Mouse (Mus musculus): ENCODE results near the gene Ttll13. TPM values are rescaled to one million over a fixed set of nuclear protein-coding genes. Genes with fewer than 3 reads are reported as not detected.

Gene Ttll13
- polyA plus RNA-seq, 1 experiment from 2014 or later, result 0.61 TPM

- no peak for DNase-seq (ENCODE audit: low spot score)
- Histone ChIP-seq H3K9me3 (replicated peaks) (no peaks in the 10 kb centered on the region), H3K4me3 (no peak overlapping the region), H3K4me1 (peaks cover 9% of the 10 kb centered on the region), H3K27ac (no peak overlapping the region), H3K27me3 (ENCODE audit: low read depth, poor library complexity, severe bottlenecking) (0 out of 2 replicates have a peak, but pooled peaks cover 3% of the 10 kb centered on the region), H3K36me3 (no peaks in the 10 kb centered on the region)
- WGBS, result 82% methylated on average over 2 of the region's 2 CpGs
Measured at GRCm38 (mm10) chr7:80255981-80256380, 9.8 kb downstream of the Ttll13 start.

- DNase-seq (ENCODE audit: low spot score), result no peak
- Histone ChIP-seq H3K9me3 (replicated peaks) (no peaks in the 10 kb centered on the region), H3K36me3 (no peaks in the 10 kb centered on the region), H3K27me3 (ENCODE audit: low read depth, poor library complexity, severe bottlenecking) (0 out of 2 replicates have a peak, but pooled peaks cover 3% of the 10 kb centered on the region), H3K4me1 (peaks cover 18% of the 10 kb centered on the region), H3K4me3 (no peak overlapping the region), H3K27ac (no peak overlapping the region)
- WGBS, result 55% methylated on average over 2 of the region's 2 CpGs
Measured at GRCm38 (mm10) chr7:80257706-80258105, 11.5 kb downstream of the Ttll13 start.

- H3K27me3 ChIP-seq (ENCODE audit: low read depth, poor library complexity, severe bottlenecking), result no peaks in the 10 kb centered on the region
- H3K9me3 ChIP-seq (replicated peaks), result no peaks in the 10 kb centered on the region
- H3K4me1 ChIP-seq, result peaks cover 18% of the 10 kb centered on the region
- WGBS, result 26% methylated on average over 40 of the region's 40 CpGs
- peak within 1 kb of the TSS; percentile 96 for H3K4me3 ChIP-seq
- peak within 1 kb of the TSS; percentile 91 for H3K27ac ChIP-seq
- peak; percentile 89 for DNase-seq (ENCODE audit: low spot score)
- peaks cover 28% of the 10 kb centered on the region for H3K36me3 ChIP-seq
Measured at GRCm38 (mm10) chr7:80260625-80261371, 14.6 kb downstream of the Ttll13 start, which contains the start of gene Ngrn. Gene Ngrn (plus strand): TSS chr7:80261215.

- DNase-seq (ENCODE audit: low spot score), result no peak
- H3K4me3 ChIP-seq, result peak overlapping the region; percentile 96
- peaks cover 18% of the 10 kb centered on the region for H3K4me1 ChIP-seq
- H3K9me3 ChIP-seq (replicated peaks), result no peaks in the 10 kb centered on the region
- WGBS, result under 1% methylated on average over 32 of the region's 32 CpGs
- no peaks in the 10 kb centered on the region for H3K27me3 ChIP-seq (ENCODE audit: low read depth, poor library complexity, severe bottlenecking)
- peaks cover 35% of the 10 kb centered on the region for H3K36me3 ChIP-seq
- H3K27ac ChIP-seq, result peak overlapping the region; percentile 91
Measured at GRCm38 (mm10) chr7:80261372-80261990, 15.3 kb downstream of the Ttll13 start.

GRCm38 (mm10) chr7:80264606-80265005, 18.4 kb downstream of the Ttll13 start:
- no peaks in the 10 kb centered on the region for H3K27me3 ChIP-seq (ENCODE audit: low read depth, poor library complexity, severe bottlenecking)
- no peak overlapping the region for H3K27ac ChIP-seq
- WGBS, result 96% methylated on average over 12 of the region's 12 CpGs
- DNase-seq (ENCODE audit: low spot score), result no peak
- no peaks in the 10 kb centered on the region for H3K9me3 ChIP-seq (replicated peaks)
- H3K4me3 ChIP-seq, result no peak overlapping the region
- peaks cover 27% of the 10 kb centered on the region for H3K4me1 ChIP-seq
- H3K36me3 ChIP-seq, result peaks cover 45% of the 10 kb centered on the region

GRCm38 (mm10) chr7:80267764-80268163, 21.6 kb downstream of the Ttll13 start:
- no peak for DNase-seq (ENCODE audit: low spot score)
- no peak overlapping the region for H3K4me3 ChIP-seq
- H3K27me3 ChIP-seq (ENCODE audit: low read depth, poor library complexity, severe bottlenecking), result no peaks in the 10 kb centered on the region
- H3K36me3 ChIP-seq, result peaks cover 53% of the 10 kb centered on the region
- H3K27ac ChIP-seq, result no peak overlapping the region
- WGBS, result 80% methylated on average over 1 of the region's 1 CpGs
- H3K4me1 ChIP-seq, result peaks cover 21% of the 10 kb centered on the region
- no peaks in the 10 kb centered on the region for H3K9me3 ChIP-seq (replicated peaks)

GRCm38 (mm10) chr7:80268897-80269750, 22.9 kb downstream of the Ttll13 start, which contains the start of gene Vps33b:
Gene Vps33b (plus strand): TSS chr7:80269649.
- peak; percentile 96 for DNase-seq (ENCODE audit: low spot score)
- no peaks in the 10 kb centered on the region for H3K27me3 ChIP-seq (ENCODE audit: low read depth, poor library complexity, severe bottlenecking)
- H3K27ac ChIP-seq, result peak within 1 kb of the TSS; percentile 77
- H3K4me1 ChIP-seq, result peaks cover 21% of the 10 kb centered on the region
- peak within 1 kb of the TSS; percentile 80 for H3K4me3 ChIP-seq
- 6% methylated on average over 21 of the region's 21 CpGs for WGBS
- no peaks in the 10 kb centered on the region for H3K9me3 ChIP-seq (replicated peaks)
- H3K36me3 ChIP-seq, result peaks cover 55% of the 10 kb centered on the region

GRCm38 (mm10) chr7:80269751-80270255, 23.6 kb downstream of the Ttll13 start:
- H3K27me3 ChIP-seq (ENCODE audit: low read depth, poor library complexity, severe bottlenecking), result no peaks in the 10 kb centered on the region
- no peak for DNase-seq (ENCODE audit: low spot score)
- peak overlapping the region; percentile 77 for H3K27ac ChIP-seq
- H3K4me3 ChIP-seq, result peak overlapping the region; percentile 80
- peaks cover 21% of the 10 kb centered on the region for H3K4me1 ChIP-seq
- peaks cover 6% of the 10 kb centered on the region for H3K9me3 ChIP-seq (replicated peaks)
- WGBS, result under 1% methylated on average over 23 of the region's 23 CpGs
- H3K36me3 ChIP-seq, result peaks cover 55% of the 10 kb centered on the region

GRCm38 (mm10) chr7:80273456-80273855, 27.3 kb downstream of the Ttll13 start:
- WGBS, result 90% methylated on average over 2 of the region's 2 CpGs
- Histone ChIP-seq H3K4me1 (peaks cover 18% of the 10 kb centered on the region), H3K9me3 (replicated peaks) (peaks cover 9% of the 10 kb centered on the region), H3K4me3 (no peak overlapping the region), H3K36me3 (peaks cover 63% of the 10 kb centered on the region), H3K27me3 (ENCODE audit: low read depth, poor library complexity, severe bottlenecking) (no peaks in the 10 kb centered on the region), H3K27ac (no peak overlapping the region)
- DNase-seq (ENCODE audit: low spot score), result no peak

- Histone ChIP-seq H3K36me3 (peaks cover 84% of the 10 kb centered on the region), H3K4me3 (no peak overlapping the region), H3K9me3 (replicated peaks) (peaks cover 9% of the 10 kb centered on the region), H3K27ac (no peak overlapping the region), H3K27me3 (ENCODE audit: low read depth, poor library complexity, severe bottlenecking) (no peaks in the 10 kb centered on the region), H3K4me1 (no peaks in the 10 kb centered on the region)
- no peak for DNase-seq (ENCODE audit: low spot score)
- 94% methylated on average over 4 of the region's 4 CpGs for WGBS
Measured at GRCm38 (mm10) chr7:80276374-80276773, 30.2 kb downstream of the Ttll13 start.

- no peak overlapping the region for H3K4me3 ChIP-seq
- DNase-seq (ENCODE audit: low spot score), result no peak
- peaks cover under 1% of the 10 kb centered on the region; the same call in 1 of the 2 replicates for H3K9me3 ChIP-seq (replicated peaks)
- no peak overlapping the region for H3K27ac ChIP-seq
- H3K4me1 ChIP-seq, result no peaks in the 10 kb centered on the region
- peaks cover 75% of the 10 kb centered on the region for H3K36me3 ChIP-seq
- H3K27me3 ChIP-seq (ENCODE audit: low read depth, poor library complexity, severe bottlenecking), result no peaks in the 10 kb centered on the region
- 81% methylated on average over 10 of the region's 10 CpGs for WGBS
Measured at GRCm38 (mm10) chr7:80280032-80280431, 33.9 kb downstream of the Ttll13 start.

- H3K36me3 ChIP-seq, result peaks cover 77% of the 10 kb centered on the region
- H3K27me3 ChIP-seq (ENCODE audit: low read depth, poor library complexity, severe bottlenecking), result no peaks in the 10 kb centered on the region
- no peaks in the 10 kb centered on the region for H3K9me3 ChIP-seq (replicated peaks)
- H3K4me3 ChIP-seq, result no peak overlapping the region
- H3K4me1 ChIP-seq, result no peaks in the 10 kb centered on the region
- H3K27ac ChIP-seq, result no peak overlapping the region
- no peak for DNase-seq (ENCODE audit: low spot score)
- 96% methylated on average over 2 of the region's 2 CpGs for WGBS
Measured at GRCm38 (mm10) chr7:80280998-80281397, 34.8 kb downstream of the Ttll13 start.

Data from limb, embryonic 10.5 days (tissue).